Mouse (Mus musculus): ENCODE measurements at regions not wholly inside any gene's neighbourhood (a gene's known extent, or its start where the extent isn't known, plus 50 kb on each side); places are given as distances from the start of the nearest gene placed in this dataset.

DNA sequence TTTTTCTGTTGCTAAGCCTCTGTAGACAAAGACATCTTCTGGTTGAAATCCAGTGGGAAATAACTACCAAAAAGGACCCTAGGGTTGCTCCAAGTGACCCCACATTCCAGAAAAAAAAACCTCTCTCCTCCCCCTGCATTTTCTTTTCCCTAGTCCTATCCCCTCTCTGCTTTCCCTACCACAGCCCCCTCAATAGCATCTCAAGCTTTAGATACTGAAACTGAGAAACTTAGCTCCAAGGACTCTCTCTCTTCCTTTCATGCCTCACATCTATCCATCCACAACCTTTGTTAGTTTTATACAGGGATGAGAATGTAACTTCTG, 207.5 kb upstream of the Ercc4 start:
- TF ChIP-seq CTCF (conservative IDR thresholded peaks at IDR 0.05; ENCODE audit: low read length) (no peak), NANOG (IDR thresholded peaks at IDR 0.05; ENCODE audit: borderline replicate concordance, low read length) (no peak)

All from E14TG2a.4 (cell line).